ENCODE assay signal across 33 mouse cellular contexts in genomic region chr1:56366319-56366718, GRCm38 (mm10).
"Had no signal": no experiment of that assay in that cellular context is flagged by ENCODE, and none has a peak within 500 bp of the region (broad histone marks: within the 10 kb centered on the region; RNA-seq: fewer than 3 reads in every experiment).

No protein-coding gene starts in this region.

- H3K4me3 ChIP-seq: heart, adult 2 months; heart, embryonic 10.5 days; heart, embryonic 12.5 days; heart, embryonic 13.5 days; heart, embryonic 15.5 days; hindbrain, embryonic 10.5 days; hindbrain, embryonic 12.5 days; hindbrain, embryonic 13.5 days; hindbrain, embryonic 15.5 days; intestine, embryonic 15.5 days; kidney, embryonic 15.5 days had no signal

- DNase-seq: heart, adult 2 months; heart, postnatal 10 days; heart, postnatal 14 days; heart, postnatal 36 days; heart, postnatal 4 days; kidney, adult 11 months; kidney, adult 18-20 months; kidney, adult 2 months; kidney, adult 8-10 months; kidney, adult 9 months; kidney, postnatal 10 days; kidney, postnatal 14 days; kidney, postnatal 25 days; kidney, postnatal 36 days; kidney, postnatal 4 days; layer of hippocampus, adult 9-11 months; layer of hippocampus, postnatal 36 days had no signal

- ATAC-seq: hindbrain, embryonic 16.5 days; hindbrain, postnatal 0 days; inflammation-experienced regulatory T-cells, adult 6 months; intestine, embryonic 15.5 days had no signal

- H3K4me2 ChIP-seq: heart, embryonic 11.5 days; heart, embryonic 12.5 days; heart, embryonic 13.5 days; heart, embryonic 15.5 days; hindbrain, embryonic 12.5 days; hindbrain, embryonic 13.5 days; hindbrain, embryonic 14.5 days; hindbrain, embryonic 15.5 days; intestine, embryonic 15.5 days; kidney, embryonic 15.5 days had no signal

- H3K36me3 ChIP-seq: heart, embryonic 10.5 days; heart, embryonic 12.5 days; heart, embryonic 13.5 days; heart, embryonic 15.5 days; hindbrain, embryonic 10.5 days; hindbrain, embryonic 12.5 days; hindbrain, embryonic 13.5 days; hindbrain, embryonic 15.5 days; intestine, embryonic 15.5 days; kidney, embryonic 15.5 days had no signal

- H3K4me1 ChIP-seq: heart, embryonic 10.5 days; heart, embryonic 12.5 days; heart, embryonic 13.5 days; heart, embryonic 15.5 days; hindbrain, embryonic 10.5 days; hindbrain, embryonic 12.5 days; hindbrain, embryonic 13.5 days; hindbrain, embryonic 15.5 days; intestine, embryonic 15.5 days; kidney, embryonic 15.5 days had no signal

- H3K9me3 ChIP-seq: heart, embryonic 10.5 days; heart, embryonic 12.5 days; heart, embryonic 13.5 days; heart, embryonic 15.5 days; hindbrain, embryonic 10.5 days; hindbrain, embryonic 12.5 days; hindbrain, embryonic 13.5 days; hindbrain, embryonic 15.5 days; intestine, embryonic 15.5 days; kidney, embryonic 15.5 days had no signal

- H3K27me3 ChIP-seq: heart, embryonic 12.5 days; heart, embryonic 13.5 days; heart, embryonic 15.5 days; hindbrain, embryonic 12.5 days; hindbrain, embryonic 13.5 days; hindbrain, embryonic 15.5 days; intestine, embryonic 15.5 days; kidney, embryonic 15.5 days had no signal

- H3K9ac ChIP-seq: heart, embryonic 12.5 days; heart, embryonic 13.5 days; heart, embryonic 15.5 days; hindbrain, embryonic 12.5 days; hindbrain, embryonic 13.5 days; hindbrain, embryonic 14.5 days; hindbrain, embryonic 15.5 days; intestine, embryonic 15.5 days; kidney, embryonic 15.5 days had no signal

- H3K27ac ChIP-seq: heart, adult 2 months; heart, embryonic 10.5 days; heart, embryonic 13.5 days; heart, embryonic 15.5 days; hindbrain, embryonic 10.5 days; hindbrain, embryonic 12.5 days; hindbrain, embryonic 13.5 days; hindbrain, embryonic 14.5 days; hindbrain, embryonic 15.5 days; hindbrain, postnatal 0 days; intestine, embryonic 15.5 days; kidney, embryonic 15.5 days; kidney, postnatal 0 days had no signal
